Mouse (Mus musculus): ENCODE measurements at regions not wholly inside any gene's neighbourhood (a gene's known extent, or its start where the extent isn't known, plus 50 kb on each side); places are given as distances from the start of the nearest gene placed in this dataset.
"Not testable (repeated sequence)": the region's sequence is repeated elsewhere in the genome, so short reads cannot be mapped to it uniquely, and the experiment has no call there.

GRCm38 (mm10) chr14:37571971-37572370 is 436.9 kb upstream of the Ghitm start:
- peak; percentile 2 for DNase-seq

DNA sequence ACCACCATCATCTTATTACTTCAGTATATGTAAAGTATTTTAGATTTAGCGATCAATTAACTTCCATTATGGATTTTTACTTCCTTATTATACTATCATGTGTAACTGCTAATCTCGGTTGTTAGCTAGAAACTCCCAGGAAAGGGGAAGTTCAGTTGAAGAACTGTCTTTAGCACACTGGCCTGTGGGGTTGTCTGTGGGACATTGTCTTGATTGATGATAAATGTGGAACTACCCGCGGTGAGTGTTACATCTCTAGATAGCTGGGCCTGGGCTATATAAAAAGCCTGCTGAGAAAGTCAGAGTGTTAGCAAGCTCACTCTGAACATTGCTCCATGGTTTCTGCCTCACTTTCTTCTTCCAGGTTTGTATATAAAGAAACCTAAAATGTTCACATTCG is 423.2 kb upstream of the Ghitm start:
- DNase-seq = no peak

- no peak for DNase-seq
These were observed 388.5 kb upstream of the Ghitm start for GRCm38 (mm10) chr14:37523616-37524015.

- DNase-seq = not testable (repeated sequence)
These were observed 385.6 kb upstream of the Ghitm start for GRCm38 (mm10) chr14:37520631-37521030.

- DNase-seq = no peak
These were observed 370.2 kb upstream of the Ghitm start for GRCm38 (mm10) chr14:37505314-37505713.

DNA sequence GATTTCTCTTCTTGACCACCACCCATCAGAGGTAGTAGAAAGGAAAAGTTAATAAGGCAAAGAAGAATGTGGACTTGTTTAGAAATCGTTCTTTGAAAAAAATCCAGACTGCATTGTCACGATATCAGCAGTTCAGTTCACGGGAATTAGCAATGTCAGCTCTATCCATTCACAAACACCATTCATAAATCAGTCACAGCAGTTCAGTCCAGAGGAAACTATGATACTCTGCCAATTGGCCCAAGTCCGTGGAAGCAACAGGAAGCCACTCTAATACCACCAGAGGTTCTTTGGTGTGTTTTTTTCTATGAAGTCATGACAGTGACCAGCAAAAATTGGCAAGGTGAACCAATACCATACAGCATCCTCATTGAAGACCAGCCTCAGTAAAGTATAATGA is 355.6 kb upstream of the Ghitm start:
- DNase-seq = no peak

GRCm38 (mm10) chr14:37485292-37485691 is 350.2 kb upstream of the Ghitm start:
- DNase-seq = no peak

DNA sequence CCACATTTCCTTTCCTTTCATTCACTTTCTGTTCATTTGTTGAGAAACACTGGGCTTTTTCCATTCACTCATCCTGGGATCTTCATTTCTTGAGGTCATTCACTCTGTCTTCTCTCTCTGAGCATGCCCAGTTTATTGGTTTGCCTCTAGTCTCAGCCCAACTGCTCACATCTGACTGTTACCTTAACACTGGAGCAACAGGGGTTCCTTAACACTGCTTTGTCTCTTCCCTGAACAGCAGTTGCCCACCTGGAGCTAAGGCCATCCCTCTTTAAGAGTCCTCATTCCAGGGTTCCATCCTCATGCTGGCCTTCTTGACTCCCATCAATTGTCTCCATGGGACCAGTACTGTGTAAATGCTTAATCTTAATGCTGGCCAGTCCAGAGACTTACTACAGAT is 342.5 kb upstream of the Ghitm start:
- no peak for DNase-seq

- DNase-seq = peak; percentile 11
These were observed 333.6 kb upstream of the Ghitm start for GRCm38 (mm10) chr14:37468711-37469110.

GRCm38 (mm10) chr14:37440874-37441273 is 305.8 kb upstream of the Ghitm start:
- DNase-seq = no peak

DNA sequence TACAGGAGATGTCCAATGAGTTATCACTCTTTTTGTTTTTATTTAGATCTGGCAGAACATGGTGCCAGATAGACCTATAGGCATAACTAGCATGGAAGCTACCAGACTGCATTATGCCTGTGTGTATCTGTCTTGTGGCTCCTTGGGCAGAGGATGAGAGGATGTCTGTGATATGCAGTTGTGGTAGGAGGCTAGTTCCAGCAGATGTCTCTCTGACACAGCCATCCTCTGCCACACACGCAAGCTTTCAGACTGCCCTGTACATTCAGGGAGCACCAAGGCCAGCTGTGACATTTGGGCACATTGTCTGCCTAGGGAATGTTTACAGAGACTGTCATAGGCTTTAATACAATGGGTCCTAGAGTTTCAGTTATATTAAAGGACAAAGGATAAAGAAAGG is 295.6 kb upstream of the Ghitm start:
- DNase-seq = peak; percentile 1

- DNase-seq = no peak
These were observed 290.4 kb upstream of the Ghitm start for GRCm38 (mm10) chr14:37425506-37425905.

DNA sequence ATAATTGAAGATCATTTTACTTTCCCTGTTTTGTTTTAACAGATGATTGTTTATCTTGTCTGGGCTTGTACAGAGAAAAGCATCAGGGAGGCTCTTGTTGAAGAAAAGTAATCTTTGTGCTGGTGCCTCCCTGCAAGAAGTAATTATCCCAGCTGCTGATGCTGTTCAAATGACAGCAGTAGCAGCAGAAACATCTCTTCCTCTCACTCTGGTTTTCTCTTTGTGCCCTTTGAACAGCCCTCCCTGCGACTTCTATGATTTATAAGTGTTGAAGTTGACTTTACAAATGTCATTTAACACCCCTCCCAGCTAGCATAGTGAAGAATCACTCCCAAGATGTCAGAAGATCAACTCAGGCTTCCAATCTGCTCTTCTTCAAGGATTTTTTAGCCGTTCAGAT is 286.5 kb upstream of the Ghitm start:
- DNase-seq = no peak

- DNase-seq = not testable (repeated sequence)
These were observed 277.5 kb upstream of the Ghitm start for GRCm38 (mm10) chr14:37412583-37412982.

DNA sequence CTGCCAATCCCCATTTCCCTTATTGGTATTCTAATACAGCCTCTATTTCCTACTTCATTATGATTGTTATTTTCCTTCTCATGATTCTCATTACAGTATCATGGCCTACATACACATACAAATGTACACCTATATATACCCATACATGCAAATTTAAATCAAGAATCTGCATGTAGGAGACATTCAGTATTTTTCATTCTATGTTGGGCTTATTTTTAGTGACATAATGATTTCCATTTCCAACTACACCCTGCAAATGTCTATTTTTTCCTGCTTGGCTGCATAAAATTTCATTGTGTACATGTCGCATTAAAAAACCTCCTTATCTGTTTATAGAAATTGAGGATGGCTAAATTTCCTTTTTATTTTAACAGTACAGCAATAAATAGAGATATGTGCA is 236.9 kb upstream of the Ghitm start:
- DNase-seq = no peak

DNA sequence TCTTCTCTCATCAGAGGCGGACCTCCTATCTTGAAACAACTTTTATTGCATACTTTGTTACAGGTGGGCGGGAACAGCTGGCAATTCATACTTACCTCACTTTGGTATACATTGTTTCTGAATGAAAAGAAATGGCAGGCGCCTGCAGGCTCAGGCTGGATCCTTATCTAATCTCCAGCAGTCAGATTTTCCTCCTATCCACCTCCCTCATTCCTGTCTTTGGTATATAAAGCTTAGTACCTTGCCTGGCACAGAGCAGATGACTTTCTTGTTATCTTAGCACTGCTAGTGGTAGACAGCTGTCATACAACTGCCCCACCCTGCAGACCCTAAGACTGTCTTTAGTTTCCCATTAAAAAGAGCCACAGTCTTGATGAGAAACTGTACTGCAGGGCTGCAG is 226.8 kb upstream of the Ghitm start:
- no peak for DNase-seq

DNA sequence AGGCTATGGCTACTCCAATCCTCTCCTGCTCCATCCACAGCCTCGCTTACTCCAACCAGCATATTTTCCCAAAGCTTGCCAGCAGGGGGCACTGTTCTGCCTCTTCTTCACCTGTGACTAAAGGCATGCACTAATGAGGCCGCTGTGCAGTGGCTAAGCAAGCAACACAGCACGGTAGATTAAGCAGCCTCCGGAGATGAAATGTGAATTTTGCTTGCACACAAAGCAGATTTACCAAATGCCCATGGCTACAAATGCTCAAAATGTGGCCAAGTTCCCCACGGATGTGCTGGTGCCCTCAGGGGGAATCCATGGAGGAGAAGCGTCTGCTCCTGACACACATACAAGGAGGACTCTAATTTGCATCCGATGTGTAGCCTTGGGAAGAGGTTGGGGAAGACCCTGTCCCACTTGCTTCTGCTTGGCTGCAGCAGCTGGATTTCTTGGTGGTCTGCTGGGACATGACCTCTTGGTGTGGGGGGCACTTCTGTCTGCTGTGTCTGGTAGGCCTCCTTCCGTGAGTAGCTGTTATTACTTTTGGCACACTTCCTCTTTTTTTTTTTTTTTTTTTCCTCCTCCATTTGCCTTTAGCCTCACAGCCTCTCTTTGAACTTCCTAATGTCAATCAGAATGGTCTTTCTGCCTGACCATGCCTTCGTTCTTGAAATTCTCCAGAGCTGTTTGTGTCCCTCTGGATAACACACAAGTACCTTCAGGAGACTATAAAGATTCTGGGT is 221.1 kb upstream of the Ghitm start:
- DNase-seq = peak; percentile 60

DNA sequence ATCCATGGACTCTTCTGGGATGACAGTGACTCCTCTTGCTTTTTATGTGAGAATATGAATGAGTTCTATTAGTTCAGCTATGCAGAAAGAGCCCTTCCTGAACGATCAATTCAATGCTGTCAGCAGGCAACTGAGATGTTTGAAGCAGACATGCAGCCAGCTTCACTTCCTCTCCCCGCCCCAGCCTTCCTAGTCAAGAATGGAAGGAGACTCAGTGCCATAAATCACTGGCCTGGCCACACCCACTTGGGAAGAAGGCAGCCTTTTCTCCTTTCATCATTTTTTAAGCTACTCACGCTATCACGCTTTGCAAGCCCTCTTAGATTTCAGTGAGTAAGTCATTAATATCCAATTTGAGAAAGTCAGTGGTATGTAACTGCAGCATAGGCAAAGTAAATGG is 188.3 kb upstream of the Ghitm start:
- no peak for DNase-seq

DNA sequence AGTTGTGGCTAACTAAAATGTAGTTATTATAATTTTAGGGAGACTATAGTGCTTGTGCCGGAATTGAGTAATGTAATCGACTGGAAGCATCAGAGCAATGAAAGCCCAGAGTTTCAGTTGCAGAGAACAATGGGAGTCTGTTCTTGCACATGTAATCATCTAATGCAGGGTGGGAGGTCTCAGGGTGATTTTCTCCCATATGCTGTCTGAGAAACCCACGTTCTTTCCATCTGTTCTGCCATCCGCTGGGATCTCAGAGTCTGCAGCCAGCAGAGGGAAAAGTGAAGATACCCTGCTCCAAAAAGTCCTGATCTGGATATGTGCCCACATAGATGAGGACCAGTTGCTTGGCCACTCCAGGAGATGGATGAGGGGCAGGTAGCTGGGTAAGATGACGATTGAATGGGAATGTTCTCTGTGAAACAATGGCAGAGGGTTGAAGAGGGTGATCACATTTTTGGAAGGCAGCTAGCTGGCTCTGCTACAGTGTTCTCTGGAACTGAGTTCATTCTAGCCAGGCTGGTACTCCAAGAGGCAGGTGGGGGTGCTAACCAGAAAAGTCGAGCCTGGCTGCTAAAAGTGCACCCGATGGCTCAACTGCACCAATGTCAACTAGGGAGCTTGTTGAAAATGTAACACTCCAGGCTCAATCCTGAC is 180.3 kb upstream of the Ghitm start:
- DNase-seq = peak; percentile 61

GRCm38 (mm10) chr14:37313906-37314305 is 178.8 kb upstream of the Ghitm start:
- no peak for DNase-seq

GRCm38 (mm10) chr14:37312887-37313286 is 177.8 kb upstream of the Ghitm start:
- DNase-seq = no peak

- DNase-seq = no peak
These were observed 171.7 kb upstream of the Ghitm start for GRCm38 (mm10) chr14:37306622-37307274.

DNA sequence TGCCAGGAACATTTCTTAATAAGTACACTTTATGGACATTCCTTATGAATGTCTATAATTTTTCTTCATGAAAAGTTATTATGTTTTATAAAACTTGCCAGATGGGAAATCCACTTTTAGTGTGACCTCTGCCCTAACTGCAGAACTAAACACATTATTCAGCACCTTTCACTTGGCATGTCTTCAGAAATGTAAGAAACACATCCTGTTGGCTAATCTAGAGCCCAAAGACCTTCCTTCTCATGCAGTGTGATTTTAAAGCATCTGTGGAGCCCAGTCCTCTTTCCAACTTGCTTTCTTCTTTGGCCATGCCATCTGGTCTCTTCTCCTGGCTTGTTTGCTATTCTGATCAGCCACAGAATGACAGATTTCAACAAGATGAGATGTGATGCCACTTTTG is 163.6 kb upstream of the Ghitm start:
- DNase-seq = no peak

- no peak for DNase-seq
These were observed 161.5 kb upstream of the Ghitm start for GRCm38 (mm10) chr14:37296531-37296930.

Measured in layer of hippocampus, adult 9-11 months (tissue).